Comparison of ENCODE assay signal across 7 mouse cellular contexts in the genomic region with DNA sequence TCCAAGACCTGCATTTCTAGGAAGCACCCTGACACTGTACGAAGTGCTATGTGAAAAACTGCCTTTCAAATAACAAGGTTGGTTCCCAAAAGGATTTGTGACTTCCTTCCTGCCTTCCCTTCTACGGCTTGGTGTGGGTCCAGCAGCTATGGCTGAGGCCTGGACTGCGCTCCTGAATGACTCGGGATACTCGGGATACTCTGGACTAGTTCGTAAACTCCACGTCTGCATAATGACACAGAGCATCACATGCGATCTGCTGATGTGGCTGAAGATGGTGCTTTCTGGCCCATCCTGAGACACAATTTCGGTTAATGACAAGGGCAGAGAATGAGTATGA. TPM values are rescaled to one million over a fixed set of nuclear protein-coding genes. Genes with fewer than 3 reads are reported as not detected.
A peak's percentile ranks its signal among the peaks of the same experiment; 100 is the strongest.
DNase-seq lines count a peak whose midpoint lies in the region; ATAC-seq and TF ChIP-seq lines count a peak whose summit lies in the region.

No protein-coding gene starts in this region.

- no peak for DNase-seq in lung, postnatal 4 days
- no peak for DNase-seq in limb, embryonic 14.5 days (ENCODE audit: low spot score)
- DNase-seq in ovary, postnatal 36 days (ENCODE audit: low spot score): no peak
- DNase-seq in retina, embryonic 14.5 days (ENCODE audit: low spot score): no peak

- peak overlapping the region; percentile 77 for H3K4me2 ChIP-seq in lung, embryonic 15.5 days
- H3K4me2 ChIP-seq in limb, embryonic 14.5 days (replicated peaks; ENCODE audit: low read depth, low read length, severe bottlenecking): peak overlapping the region; percentile 79
- peak overlapping the region; percentile 73 for H3K4me2 ChIP-seq in stomach, embryonic 14.5 days (replicated peaks; ENCODE audit: low read depth, low read length)

- no peaks in the 10 kb centered on the region for H3K27me3 ChIP-seq in lung, embryonic 15.5 days
- H3K27me3 ChIP-seq in erythroblast, embryonic 14.5 days (ENCODE audit: control insufficient read depth): no peaks in the 10 kb centered on the region
- no peaks in the 10 kb centered on the region for H3K27me3 ChIP-seq in limb, embryonic 14.5 days (ENCODE audit: control insufficient read depth, insufficient read depth, low read length)
- H3K27me3 ChIP-seq in stomach, embryonic 14.5 days (ENCODE audit: control insufficient read depth, insufficient read depth, low read length): no peaks in the 10 kb centered on the region

- ATAC-seq in lung, embryonic 15.5 days (ENCODE audit: borderline replicate concordance, extremely low read depth, low FRiP score, low TSS enrichment): peak; percentile 25
- ATAC-seq in limb, embryonic 14.5 days (ENCODE audit: low FRiP score, low read depth): peak; percentile 5; the same call in 1 of the 2 replicates
- peak; percentile 17; the same call in 1 of the 2 replicates for ATAC-seq in stomach, embryonic 14.5 days (ENCODE audit: insufficient number of reproducible peaks, insufficient read depth, low FRiP score, low read depth)

- H3K27ac ChIP-seq in lung, embryonic 15.5 days: peak overlapping the region; percentile 88
- peak overlapping the region; percentile 89 for H3K27ac ChIP-seq in limb, embryonic 14.5 days (replicated peaks; ENCODE audit: low read depth, low read length)
- peak overlapping the region; percentile 87 for H3K27ac ChIP-seq in stomach, embryonic 14.5 days (ENCODE audit: low read length)

- H3K4me1 ChIP-seq in lung, embryonic 15.5 days: peaks cover 36% of the 10 kb centered on the region
- H3K4me1 ChIP-seq in erythroblast, embryonic 14.5 days (ENCODE audit: control insufficient read depth): peaks cover 27% of the 10 kb centered on the region
- peaks cover 13% of the 10 kb centered on the region for H3K4me1 ChIP-seq in limb, embryonic 14.5 days (ENCODE audit: control insufficient read depth, insufficient read depth, low read length)
- H3K4me1 ChIP-seq in stomach, embryonic 14.5 days (ENCODE audit: control insufficient read depth, insufficient read depth, low read length): peaks cover 12% of the 10 kb centered on the region; the same call in 1 of the 2 replicates

- H3K9me3 ChIP-seq in lung, embryonic 15.5 days: no peaks in the 10 kb centered on the region
- no peaks in the 10 kb centered on the region for H3K9me3 ChIP-seq in erythroblast, embryonic 14.5 days (ENCODE audit: control insufficient read depth, low read length)
- H3K9me3 ChIP-seq in limb, embryonic 14.5 days (ENCODE audit: control insufficient read depth, low read length): no peaks in the 10 kb centered on the region
- no peaks in the 10 kb centered on the region for H3K9me3 ChIP-seq in stomach, embryonic 14.5 days (ENCODE audit: control insufficient read depth, low read depth, low read length)

- peaks cover 17% of the 10 kb centered on the region for H3K36me3 ChIP-seq in lung, embryonic 15.5 days
- H3K36me3 ChIP-seq in erythroblast, embryonic 14.5 days (ENCODE audit: control insufficient read depth): peaks cover 34% of the 10 kb centered on the region
- H3K36me3 ChIP-seq in limb, embryonic 14.5 days (ENCODE audit: control insufficient read depth, insufficient read depth, low read length): peaks cover 19% of the 10 kb centered on the region; the same call in 1 of the 2 replicates
- peaks cover 5% of the 10 kb centered on the region; the same call in 1 of the 2 replicates for H3K36me3 ChIP-seq in stomach, embryonic 14.5 days (ENCODE audit: control insufficient read depth, insufficient read depth, low read length)

- H3K9ac ChIP-seq in lung, embryonic 15.5 days: peak overlapping the region; percentile 66
- H3K9ac ChIP-seq in limb, embryonic 14.5 days (ENCODE audit: low read depth, low read length, severe bottlenecking): peak overlapping the region; percentile 55
- H3K9ac ChIP-seq in stomach, embryonic 14.5 days (replicated peaks; ENCODE audit: low read depth, low read length): peak overlapping the region; percentile 48; the same call in 1 of the 2 replicates

- TF ChIP-seq POLR2A in limb, embryonic 14.5 days (IDR thresholded peaks at IDR 0.05; ENCODE audit: borderline replicate concordance, extremely low read depth, insufficient read depth, insufficient read length): no peak

- 13% methylated on average over 9 of the region's 9 CpGs for WGBS in lung, embryonic 15.5 days
- 22% methylated on average over 9 of the region's 9 CpGs for WGBS in limb, embryonic 14.5 days
- WGBS in stomach, embryonic 14.5 days: 17% methylated on average over 9 of the region's 9 CpGs

- H3K4me3 ChIP-seq in lung, embryonic 15.5 days: peak overlapping the region; percentile 44
- peak overlapping the region; percentile 69 for H3K4me3 ChIP-seq in erythroblast, embryonic 14.5 days (replicated peaks)
- peak overlapping the region; percentile 40 for H3K4me3 ChIP-seq in limb, embryonic 14.5 days (replicated peaks; ENCODE audit: low read length)
- H3K4me3 ChIP-seq in stomach, embryonic 14.5 days (ENCODE audit: low read depth, low read length): peak overlapping the region; percentile 31

RNA-seq across cellular contexts. Expression of a gene that starts 33.6 kb away (rescaled TPM):
- 20.9 and 22.1 TPM in 2 replicates for polyA plus RNA-seq in lung, embryonic 15.5 days (2015; fragmentation: Nextera tagmentation; extraction: Ambion mirVana)
- polyA plus RNA-seq in erythroblast, embryonic 14.5 days (2012): 0.84 and 1.5 TPM in 2 replicates
- polyA plus RNA-seq in limb, embryonic 14.5 days (2012; rRNA removed): 16.0 and 19.1 TPM in 2 replicates
- polyA plus RNA-seq in limb, embryonic 14.5 days (2014; fragmentation: Nextera tagmentation; extraction: Ambion mirVana): 20.6 and 22.2 TPM in 2 replicates
- polyA plus RNA-seq in stomach, embryonic 14.5 days (2014; fragmentation: Nextera tagmentation; extraction: Ambion mirVana): 26.3 and 26.8 TPM in 2 replicates

RNA-seq across cellular contexts. Expression of a gene that starts 45.3 kb away (rescaled TPM):
- polyA plus RNA-seq in lung, embryonic 15.5 days (2015; fragmentation: Nextera tagmentation; extraction: Ambion mirVana): 1.3 TPM in 1 of 2 replicates, not detected in the other
- polyA plus RNA-seq in erythroblast, embryonic 14.5 days (2012): not detected in 2 replicates
- 1.5 and 2.4 TPM in 2 replicates for polyA plus RNA-seq in limb, embryonic 14.5 days (2012; rRNA removed)
- 0.77 and 1.2 TPM in 2 replicates for polyA plus RNA-seq in limb, embryonic 14.5 days (2014; fragmentation: Nextera tagmentation; extraction: Ambion mirVana)
- polyA plus RNA-seq in stomach, embryonic 14.5 days (2014; fragmentation: Nextera tagmentation; extraction: Ambion mirVana): not detected in 2 replicates

RNA-seq across cellular contexts. Expression of a gene that starts 54.4 kb away (rescaled TPM):
- 554 and 556 TPM in 2 replicates for polyA plus RNA-seq in lung, embryonic 15.5 days (2015; fragmentation: Nextera tagmentation; extraction: Ambion mirVana)
- 148 and 149 TPM in 2 replicates for polyA plus RNA-seq in erythroblast, embryonic 14.5 days (2012)
- 333 and 395 TPM in 2 replicates for polyA plus RNA-seq in limb, embryonic 14.5 days (2012; rRNA removed)
- polyA plus RNA-seq in limb, embryonic 14.5 days (2014; fragmentation: Nextera tagmentation; extraction: Ambion mirVana): 445 and 455 TPM in 2 replicates
- polyA plus RNA-seq in stomach, embryonic 14.5 days (2014; fragmentation: Nextera tagmentation; extraction: Ambion mirVana): 230 and 234 TPM in 2 replicates
